Mouse (Mus musculus) liver, embryonic 12.5 days (tissue): ENCODE data around the gene Nwd1. TPM values are rescaled to one million over a fixed set of nuclear protein-coding genes. Genes with fewer than 3 reads are reported as not detected.

Experiments used
- microRNA-seq: library from miRNA; unstranded; fragments of <30 nt; microRNA quantifications from one replicate; pipeline ENCODE4, GENCODE M21; 2017
- polyA plus RNA-seq: library from polyadenylated mRNA; unstranded; fragments of >200 nt; fragmentation: Nextera tagmentation; extraction: Ambion mirVana; gene quantifications from 2 replicates; pipeline ENCODE4 v1.2.1, GENCODE M21; 2016

Gene Nwd1
- polyA plus RNA-seq, 1 experiment from 2014 or later: not detected

Small RNA genes lying within 50 kb of the gene (microRNA-seq; reads per million reads assigned to microRNA genes)
- not detected for gene Gm26237

Other genes starting within 250 kb of the Nwd1 start
- 28.9 and 29.8 TPM in 2 replicates for gene Eps15l1, start 225.3 kb upstream of the Nwd1 start, polyA plus RNA-seq
- 1.0 and 1.1 TPM in 2 replicates for gene Calr3, start 202.8 kb upstream of the Nwd1 start, polyA plus RNA-seq
- 7.0 and 7.7 TPM in 2 replicates for gene 1700030K09Rik, start 202.8 kb upstream of the Nwd1 start, polyA plus RNA-seq
- gene Cherp, start 171.5 kb upstream of the Nwd1 start, polyA plus RNA-seq: 41.6 and 45.0 TPM in 2 replicates
- gene Slc35e1, start 154.1 kb upstream of the Nwd1 start, polyA plus RNA-seq: 17.1 and 17.7 TPM in 2 replicates
- gene Med26, start 98.4 kb upstream of the Nwd1 start, polyA plus RNA-seq: 11.3 and 11.6 TPM in 2 replicates
- gene Smim7, start 75.6 kb upstream of the Nwd1 start, polyA plus RNA-seq: 55.1 and 57.8 TPM in 2 replicates
- gene Tmem38a, start 74.7 kb upstream of the Nwd1 start, polyA plus RNA-seq: 2.5 TPM in 2 replicates
- 73.0 and 80.0 TPM in 2 replicates for gene Sin3b, start 76.6 kb downstream of the Nwd1 start, polyA plus RNA-seq
- gene F2rl3, start 115.2 kb downstream of the Nwd1 start, polyA plus RNA-seq: 6.6 TPM in 2 replicates